Mouse (Mus musculus) spleen, adult 2 months (tissue): ENCODE measurements around the gene Klhl33. TPM values are rescaled to one million over a fixed set of nuclear protein-coding genes. Genes with fewer than 3 reads are reported as not detected.

Experiments
- DNase-seq, 2 experiments: peaks; one replicate each; pipeline versions ENCODE4 v3.0.0 to v3.0.0-alpha.2; 2012 to 2021; ENCODE audit warnings: low spot score in 2 of 2, low read depth in 1 of 2
- H3K27ac ChIP-seq: fragments of 200-500 bp; 2 replicates; pipeline ENCODE4 v1.5.1; 2012; ENCODE audit warnings: low read length, inconsistent platforms; ENCODE audit not compliant: insufficient read depth
- H3K27me3 ChIP-seq: fragments of 200-500 bp; 2 replicates; pipeline ENCODE4 v1.6.1; 2012; ENCODE audit warnings: mild to moderate bottlenecking, moderate library complexity, low read length, inconsistent platforms; ENCODE audit not compliant: control insufficient read depth, insufficient read depth
- H3K36me3 ChIP-seq: fragments of 200-500 bp; 2 replicates; pipeline ENCODE4 v1.6.1; 2012; ENCODE audit warnings: mild to moderate bottlenecking, low read length, inconsistent platforms; ENCODE audit not compliant: control insufficient read depth, insufficient read depth
- H3K4me1 ChIP-seq: fragments of 200-500 bp; 2 replicates; pipeline ENCODE4 v1.6.1; 2011; ENCODE audit warnings: inconsistent platforms; ENCODE audit not compliant: control insufficient read depth, insufficient read depth, insufficient read length
- H3K4me3 ChIP-seq: fragments of 200-500 bp; 2 replicates; pipeline ENCODE4 v1.5.1; 2011; ENCODE audit warnings: mild to moderate bottlenecking, inconsistent platforms; ENCODE audit not compliant: insufficient read depth, insufficient read length; ENCODE audit errors: extremely low read depth
- CTCF ChIP-seq: fragments of 200-500 bp; IDR thresholded peaks from 2 replicates; pipeline ENCODE4 v1.5.1; 2011; ENCODE audit warnings: mild to moderate bottlenecking, inconsistent platforms; ENCODE audit not compliant: insufficient read depth, insufficient read length, insufficient replicate concordance; ENCODE audit errors: extremely low read depth
- POLR2A ChIP-seq: fragments of 200-500 bp; IDR thresholded peaks from 2 replicates; pipeline ENCODE4 v1.6.1; 2011; ENCODE audit warnings: low read depth, low read length, inconsistent platforms
- WGBS: fragments of 180-500 bp; shearing (Covaris S2); methylation state at CpG from one replicate; pipeline ENCODE4 v1.1.7; 2018; 5-methylcytosine and 5-hydroxymethylcytosine counted together
- polyA plus RNA-seq: library from polyadenylated mRNA; depleted of rRNA; stranded (reverse); fragments of >200 nt; gene quantifications from 2 replicates; pipeline ENCODE4 v1.2.3, GENCODE M21; 2012

The Klhl33 gene
- polyA plus RNA-seq, 1 experiment, result 0.18 TPM

- Histone ChIP-seq H3K27me3 (no peaks in the 10 kb centered on the region), H3K4me3 (no peak overlapping the region), H3K4me1 (no peaks in the 10 kb centered on the region), H3K36me3 (no peaks in the 10 kb centered on the region), H3K27ac (no peak overlapping the region)
- TF ChIP-seq CTCF (no peak), POLR2A (no peak)
- no peak for DNase-seq
- WGBS, result 85% methylated on average over 1 of the region's 1 CpGs
These were observed 39.3 kb upstream of the Klhl33 start for GRCm38 (mm10) chr14:50936649-50937048.

GRCm38 (mm10) chr14:50931493-50932020 lies 34.2 kb upstream of the Klhl33 start:
- no peak for DNase-seq
- 17% methylated on average over 12 of the region's 12 CpGs for WGBS
- H3K27ac ChIP-seq, result peak overlapping the region; percentile 84
- H3K4me3 ChIP-seq, result peak overlapping the region; percentile 74
- peaks cover 8% of the 10 kb centered on the region; the same call in 1 of the 2 replicates for H3K4me1 ChIP-seq
- no peaks in the 10 kb centered on the region for H3K27me3 ChIP-seq
- H3K36me3 ChIP-seq, result peaks cover 26% of the 10 kb centered on the region
- no peak for TF ChIP-seq CTCF
- no peak for TF ChIP-seq POLR2A

- WGBS, result 1% methylated on average over 68 of the region's 68 CpGs
- TF ChIP-seq POLR2A (peak; percentile 46), CTCF (no peak)
- H3K36me3 ChIP-seq, result peaks cover 31% of the 10 kb centered on the region
These were observed 33.6 kb upstream of the Klhl33 start, which contains the start of the genes Pip4p1 and Pnp for GRCm38 (mm10) chr14:50930754-50931492. Gene Pip4p1 (minus strand): TSS chr14:50930856. Gene Pnp (plus strand): TSS chr14:50931082.

GRCm38 (mm10) chr14:50930377-50930753 lies 33.1 kb upstream of the Klhl33 start:
- Histone ChIP-seq H3K27ac (peak overlapping the region; percentile 95), H3K36me3 (peaks cover 31% of the 10 kb centered on the region), H3K4me3 (peak overlapping the region; percentile 75), H3K27me3 (no peaks in the 10 kb centered on the region), H3K4me1 (peaks cover 8% of the 10 kb centered on the region; the same call in 1 of the 2 replicates)
- DNase-seq, result peak; percentile 70 to 71
- TF ChIP-seq POLR2A, result no peak
- TF ChIP-seq CTCF, result no peak
- WGBS, result under 1% methylated on average over 37 of the region's 38 CpGs

More at GRCm38 (mm10) chr14:50930754-50931492, 33.6 kb upstream of the Klhl33 start, which contains the start of the genes Pip4p1 and Pnp:
- Histone ChIP-seq H3K4me1 (peaks cover 8% of the 10 kb centered on the region; the same call in 1 of the 2 replicates), H3K27me3 (no peaks in the 10 kb centered on the region), H3K4me3 (peak within 1 kb of the TSS; percentile 75), H3K27ac (peak within 1 kb of the TSS; percentile 95)
- DNase-seq, result peak; percentile 100

- peaks cover 8% of the 10 kb centered on the region; the same call in 1 of the 2 replicates for H3K4me1 ChIP-seq
- H3K4me3 ChIP-seq, result peak overlapping the region; percentile 75
- H3K36me3 ChIP-seq, result peaks cover 31% of the 10 kb centered on the region
- DNase-seq, result peak; percentile 37 to 38
- H3K27me3 ChIP-seq, result no peaks in the 10 kb centered on the region
- no peak; the same call in 1 of the 2 replicates for TF ChIP-seq POLR2A
- no peak for TF ChIP-seq CTCF
- 2% methylated on average over 10 of the region's 10 CpGs for WGBS
- H3K27ac ChIP-seq, result peak overlapping the region; percentile 95
These were observed 32.6 kb upstream of the Klhl33 start for GRCm38 (mm10) chr14:50929951-50930350.

- TF ChIP-seq POLR2A (no peak), CTCF (no peak)
- DNase-seq, result no peak
- H3K4me3 ChIP-seq, result no peak overlapping the region
- H3K36me3 ChIP-seq, result peaks cover 31% of the 10 kb centered on the region
- peaks cover 8% of the 10 kb centered on the region; the same call in 1 of the 2 replicates for H3K4me1 ChIP-seq
- 93% methylated on average over 3 of the region's 3 CpGs for WGBS
- H3K27ac ChIP-seq, result no peak overlapping the region
- H3K27me3 ChIP-seq, result no peaks in the 10 kb centered on the region
These were observed 30.1 kb upstream of the Klhl33 start for GRCm38 (mm10) chr14:50927366-50927765.
